Mouse (Mus musculus): ENCODE results near the gene Cldn13. TPM values are rescaled to one million over a fixed set of nuclear protein-coding genes. Genes with fewer than 3 reads are reported as not detected.
A peak's percentile ranks its signal among the peaks of the same experiment; 100 is the strongest.
"Not testable (repeated sequence)": the region's sequence is repeated elsewhere in the genome, so short reads cannot be mapped to it uniquely, and the experiment has no call there.

The Cldn13 gene
- total RNA-seq, 2 experiments from 2014 or later: 2.9 to 7.8 TPM

DNA sequence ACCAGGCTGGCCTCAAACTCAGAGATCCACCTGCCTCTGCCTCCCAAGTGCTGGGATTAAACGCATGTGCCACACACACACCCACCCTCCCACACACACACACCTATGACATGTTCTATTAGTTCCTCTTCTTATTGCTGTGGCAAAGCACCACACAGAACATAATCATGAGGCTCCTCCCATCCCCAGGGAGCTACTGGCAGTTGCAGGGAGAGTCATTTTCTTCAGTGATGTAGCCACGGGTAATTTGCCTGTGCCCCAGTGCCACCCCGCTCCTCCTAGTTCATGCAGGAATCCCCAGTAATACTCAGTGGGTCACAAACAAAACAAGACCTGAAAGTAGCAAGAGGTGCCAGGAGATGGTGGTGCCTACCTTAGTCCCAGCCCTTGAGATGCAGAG lies 19.3 kb upstream of the Cldn13 start:
- no peak for ATAC-seq (ENCODE audit: poor library complexity, severe bottlenecking)

DNA sequence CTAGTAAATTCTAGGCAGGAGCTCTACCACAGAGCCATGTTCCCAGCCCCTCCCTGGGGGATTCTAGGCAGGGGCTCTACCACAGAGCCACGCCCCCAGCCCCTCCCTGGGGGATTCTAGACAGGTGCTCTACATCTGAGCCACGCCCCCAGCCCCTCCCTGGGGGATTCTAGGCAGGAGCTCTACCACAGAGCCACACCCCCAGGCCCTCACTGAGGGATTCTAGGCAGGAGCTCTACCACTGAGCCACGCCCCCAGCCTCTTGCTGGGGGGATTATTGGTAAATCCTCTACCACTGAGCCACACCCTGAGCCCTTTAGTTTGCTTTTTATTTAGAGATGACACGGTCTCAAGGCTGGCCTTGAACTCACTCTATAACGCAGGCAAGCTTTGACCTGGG lies 18.4 kb upstream of the Cldn13 start:
- not testable (repeated sequence) for ATAC-seq (ENCODE audit: poor library complexity, severe bottlenecking)

DNA sequence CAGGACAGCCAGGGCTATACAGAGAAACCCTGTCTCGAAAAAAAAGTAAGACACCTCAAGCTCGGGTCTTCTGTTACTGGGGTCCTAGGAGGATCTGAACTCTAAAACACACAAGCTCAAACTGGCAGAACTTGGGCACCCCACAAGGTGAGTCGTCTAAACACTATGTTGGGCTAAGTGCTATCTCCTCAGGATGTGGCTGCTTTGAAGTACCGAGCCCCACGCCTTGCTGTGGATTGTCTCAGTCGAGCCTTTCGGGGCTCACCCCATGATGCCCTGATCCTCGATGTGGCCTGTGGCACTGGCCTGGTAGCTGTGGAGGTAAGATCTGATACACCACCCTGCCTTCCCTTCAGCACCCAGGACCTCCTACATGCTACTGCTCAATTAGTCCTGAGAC lies 18.0 kb upstream of the Cldn13 start:
- 0 out of 2 replicates have a peak, but pooled peaks have one; percentile 21 for ATAC-seq (ENCODE audit: poor library complexity, severe bottlenecking)

DNA sequence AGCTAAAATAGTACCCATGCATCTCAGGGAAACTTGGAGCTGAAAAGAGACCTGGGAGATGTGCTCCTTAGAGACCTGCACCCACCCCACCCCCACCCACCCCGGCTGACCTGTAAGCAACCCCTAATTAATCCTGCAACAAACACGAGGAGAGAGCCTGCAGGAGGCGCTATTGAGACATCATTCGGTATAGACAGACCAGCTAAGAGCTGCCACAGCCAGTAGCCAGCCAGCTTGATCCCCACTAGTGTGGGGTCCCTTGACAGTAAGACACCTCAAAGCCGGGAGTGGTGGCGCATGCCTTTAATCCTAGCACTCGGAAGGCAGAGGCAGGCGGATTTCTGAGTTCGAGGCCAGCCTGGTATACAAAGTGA lies 17.6 kb upstream of the Cldn13 start:
- peak; percentile 50 for ATAC-seq (ENCODE audit: poor library complexity, severe bottlenecking)

DNA sequence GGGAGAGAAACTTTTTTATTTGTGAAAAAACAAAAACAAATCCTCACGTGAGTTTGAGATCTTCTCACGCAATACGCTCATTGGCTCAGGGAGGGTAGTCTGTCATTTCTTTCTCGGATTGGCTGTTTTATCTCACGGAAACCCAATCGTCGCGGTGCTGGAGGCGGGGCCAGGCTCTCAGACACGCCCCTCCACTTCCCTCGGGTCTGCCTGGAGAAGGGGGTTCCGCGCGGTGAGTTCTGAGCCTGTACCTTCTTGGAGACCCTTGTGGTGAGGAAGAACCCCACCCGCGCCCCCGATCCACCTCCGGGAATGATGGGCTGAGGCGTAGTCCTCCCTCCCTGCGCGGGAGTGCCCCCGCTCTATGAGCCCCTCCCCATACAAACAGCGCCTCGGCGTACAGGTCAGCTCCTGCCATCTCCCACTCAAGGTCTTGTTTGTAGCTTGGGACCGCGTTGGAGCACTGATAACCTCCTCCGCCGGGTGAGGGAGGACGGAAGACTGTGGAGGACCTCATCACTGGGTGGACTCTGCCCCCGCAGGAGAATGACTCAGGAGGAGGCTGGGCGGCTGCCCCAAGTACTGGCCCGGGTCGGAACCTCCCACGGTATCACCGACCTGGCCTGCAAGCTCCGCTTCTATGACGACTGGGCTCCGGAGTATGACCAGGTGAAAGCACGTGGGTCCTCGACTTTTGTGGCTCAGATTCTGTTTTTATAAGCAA lies 17.0 kb upstream of the Cldn13 start, which contains the start of gene Mettl27:
Gene Mettl27, plus strand, starts transcription at position 190 of the 724 bp plus-strand sequence.
- ATAC-seq (ENCODE audit: poor library complexity, severe bottlenecking): peak; percentile 96

DNA sequence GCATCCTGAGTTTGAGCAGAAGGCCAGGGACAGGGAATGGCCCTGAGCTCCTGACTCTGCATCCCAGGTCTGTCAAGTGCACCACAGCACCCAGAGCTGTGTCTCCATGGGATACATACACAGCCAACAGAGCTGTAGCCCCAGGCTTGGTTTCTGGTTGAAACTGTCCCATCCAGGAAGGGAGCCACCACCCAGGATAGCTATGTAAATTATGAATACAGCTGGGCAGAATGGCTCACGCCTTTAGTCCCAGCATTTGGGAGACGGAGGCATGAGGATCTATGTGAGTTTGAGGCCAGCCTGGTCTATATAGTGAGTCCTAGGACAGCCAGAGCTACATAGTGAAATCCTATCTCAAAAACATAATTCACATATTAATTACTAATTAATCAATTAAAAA lies 14.7 kb upstream of the Cldn13 start:
- no peak for ATAC-seq (ENCODE audit: poor library complexity, severe bottlenecking)

DNA sequence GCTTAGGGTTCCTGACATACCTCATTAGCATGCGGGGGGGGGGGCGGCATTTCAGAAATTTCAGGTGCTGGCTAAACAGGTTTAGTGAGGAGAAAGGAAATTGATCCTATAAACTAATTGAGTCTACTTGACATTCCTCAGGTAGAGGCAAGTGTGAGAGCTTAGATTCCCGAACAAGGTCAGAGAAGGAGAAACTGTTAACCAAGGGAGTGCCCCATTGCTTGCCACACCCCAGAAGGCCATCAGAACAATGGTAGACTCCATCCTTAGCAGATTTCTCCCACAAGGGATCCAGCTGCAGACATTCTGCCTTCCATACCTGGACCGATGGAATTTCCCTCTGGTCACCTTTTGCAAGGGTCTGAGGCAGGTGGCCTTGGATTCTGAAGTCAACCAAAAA lies 11.4 kb upstream of the Cldn13 start:
- ATAC-seq (ENCODE audit: poor library complexity, severe bottlenecking): no peak

DNA sequence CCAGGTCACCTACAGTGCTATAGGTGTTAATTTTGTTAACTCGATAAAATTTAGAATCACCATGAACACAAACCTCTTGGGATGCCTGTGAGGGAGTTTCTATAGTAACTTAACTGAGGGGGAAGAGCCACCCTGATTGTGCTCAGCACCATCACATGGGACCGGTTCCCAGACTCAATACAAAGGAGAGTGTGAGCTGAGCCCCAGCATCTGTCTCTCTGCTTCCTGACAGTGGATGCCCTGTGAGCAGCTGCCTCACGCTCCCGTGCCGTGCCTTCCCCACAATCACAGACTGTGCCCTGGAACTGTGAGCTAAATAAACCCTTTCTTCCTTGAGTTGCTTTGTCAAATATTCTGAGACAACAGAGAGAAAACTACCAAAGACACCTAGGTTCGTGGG lies 7.8 kb upstream of the Cldn13 start:
- no peak for ATAC-seq (ENCODE audit: poor library complexity, severe bottlenecking)

DNA sequence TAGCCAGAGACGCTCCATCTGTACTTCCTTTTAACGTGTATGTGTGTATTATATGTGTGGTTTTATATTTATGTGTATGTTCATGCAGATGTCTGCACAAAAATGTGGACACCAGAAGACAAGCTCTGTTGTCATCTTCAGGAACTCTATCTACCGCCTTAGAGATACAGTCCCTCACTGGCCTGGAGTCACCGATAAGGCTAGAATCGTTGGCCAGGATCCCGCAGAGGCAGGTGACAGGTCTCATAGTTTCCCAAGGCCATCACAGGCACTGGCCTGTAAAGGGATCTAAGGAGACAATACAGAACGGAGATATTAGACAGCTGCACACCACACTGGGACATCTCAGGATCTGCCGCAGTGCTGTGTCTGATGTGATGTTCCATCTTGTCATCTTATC lies 5.8 kb upstream of the Cldn13 start:
- ATAC-seq (ENCODE audit: poor library complexity, severe bottlenecking): no peak

DNA sequence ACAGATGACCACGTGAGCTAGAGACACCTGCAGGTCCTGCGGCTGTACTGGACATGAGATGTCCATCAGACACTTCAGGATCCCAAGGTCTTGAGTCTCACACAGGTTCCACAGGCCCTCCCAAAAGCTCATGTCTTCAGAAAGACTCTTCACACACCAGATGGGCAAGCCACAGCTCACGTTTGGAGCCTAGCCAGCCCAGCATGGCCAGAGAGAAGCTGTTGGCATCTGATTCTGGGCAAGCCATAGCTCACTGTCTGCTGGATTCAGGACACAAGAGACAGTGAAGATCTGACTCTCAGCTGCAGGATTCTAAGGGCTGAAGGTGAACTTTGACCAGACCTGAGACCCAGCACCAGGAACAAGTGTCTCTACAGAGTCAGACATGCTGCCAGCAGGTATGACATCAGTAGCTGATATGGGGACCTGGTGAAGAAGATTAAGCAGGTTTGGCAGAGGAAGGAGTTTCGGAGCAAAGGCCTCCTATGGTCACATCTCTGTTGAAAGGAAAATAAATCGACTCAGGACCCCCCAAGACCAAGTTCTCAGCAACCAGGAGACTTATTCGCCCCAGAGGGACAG lies 4.9 kb upstream of the Cldn13 start:
- no peak for ATAC-seq (ENCODE audit: poor library complexity, severe bottlenecking)

DNA sequence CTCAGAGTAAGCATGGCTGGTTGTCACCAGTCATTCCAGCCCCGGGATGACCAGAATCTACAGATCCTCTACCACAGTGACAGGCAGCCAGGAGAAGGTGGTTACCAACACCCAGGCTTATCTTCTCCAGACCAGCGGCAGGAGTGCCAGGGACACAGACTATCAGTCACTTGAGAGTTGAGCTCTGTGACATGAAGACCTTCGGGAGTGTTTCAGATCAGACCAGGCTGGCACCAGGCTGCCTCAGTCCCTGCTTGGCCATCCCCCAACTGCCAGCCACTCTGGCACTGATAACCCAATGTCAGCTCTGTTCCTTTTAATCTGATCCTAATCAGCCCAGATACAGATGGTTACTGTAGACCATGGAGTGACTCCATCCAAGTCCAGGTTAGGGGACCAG lies 3.8 kb upstream of the Cldn13 start:
- ATAC-seq (ENCODE audit: poor library complexity, severe bottlenecking): peak; percentile 52

DNA sequence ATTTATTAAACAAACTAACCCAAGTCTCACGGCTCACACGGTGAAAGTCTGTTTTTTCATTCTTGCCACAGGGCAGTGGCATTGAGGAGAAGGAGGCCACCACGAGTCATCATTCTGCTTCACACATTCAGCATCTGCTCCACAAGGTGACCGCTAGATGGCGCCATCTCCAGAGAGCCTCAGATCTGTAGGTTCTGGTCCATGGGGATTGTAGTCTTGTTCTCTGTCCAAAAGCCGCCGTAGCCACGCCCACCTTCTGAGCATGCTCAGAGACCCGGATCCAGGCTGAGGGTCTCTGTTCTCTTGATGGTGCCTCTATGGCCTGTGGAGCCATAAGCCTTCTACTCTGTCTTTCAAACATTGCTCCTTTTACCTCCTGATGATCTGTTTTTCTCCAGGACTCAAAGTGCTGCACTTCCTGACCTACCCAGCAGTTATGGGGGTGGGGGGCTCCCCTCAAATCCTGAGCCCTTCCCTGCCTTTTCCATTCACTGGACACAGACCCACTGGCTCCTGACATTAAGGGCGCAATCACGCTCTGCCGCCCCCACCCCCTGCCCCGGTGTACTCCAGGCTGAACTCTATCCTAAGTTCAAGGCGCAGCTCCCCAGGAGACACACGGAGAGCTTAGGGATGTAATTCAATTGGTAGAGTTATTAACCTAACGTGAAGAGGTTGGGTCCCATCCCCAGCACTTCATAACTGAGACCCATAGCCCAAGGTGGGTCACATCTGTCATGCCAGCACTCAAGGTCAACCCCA lies 2.9 kb upstream of the Cldn13 start:
- peak; percentile 53 for ATAC-seq (ENCODE audit: poor library complexity, severe bottlenecking)

DNA sequence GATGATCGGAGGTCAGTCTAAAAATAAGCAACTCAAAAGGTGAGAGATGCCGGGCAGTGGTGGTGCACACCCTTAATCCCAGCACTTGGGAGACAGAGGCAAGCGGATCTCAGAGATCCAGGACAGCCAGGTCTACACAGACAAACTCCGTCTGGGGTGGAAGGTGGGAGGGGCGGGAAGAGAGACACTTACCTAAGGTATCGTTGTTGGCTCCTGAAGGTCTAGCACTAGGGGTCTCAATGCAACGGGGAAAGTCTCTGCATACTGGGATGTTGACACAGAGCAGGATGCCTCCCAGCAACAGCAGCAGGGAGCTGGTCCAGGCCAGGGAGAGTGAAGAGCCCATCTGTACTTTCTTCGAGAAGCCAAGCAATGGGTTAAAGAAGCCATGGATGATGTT lies 816 bp downstream of the Cldn13 start:
- ATAC-seq (ENCODE audit: poor library complexity, severe bottlenecking): no peak

DNA sequence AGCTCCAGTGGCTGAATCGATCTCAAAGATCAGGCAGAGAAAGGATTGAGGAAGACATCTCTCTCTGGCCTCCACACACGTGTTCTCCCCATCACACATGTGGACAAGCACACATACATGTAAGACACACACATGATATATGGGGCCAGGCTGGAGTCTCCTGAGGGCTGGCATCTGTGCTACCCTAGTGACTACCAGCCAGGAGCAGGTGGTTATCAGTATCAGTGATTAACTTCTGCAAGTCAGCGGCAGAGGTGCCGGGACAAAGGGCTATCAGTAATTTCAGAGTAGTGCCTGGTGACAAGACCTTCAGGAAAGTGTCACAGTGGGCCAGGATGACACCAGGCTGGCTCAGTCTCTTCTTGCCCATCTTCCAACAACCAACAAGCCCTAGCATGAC lies 1.6 kb downstream of the Cldn13 start:
- peak; percentile 33; the same call in 1 of the 2 replicates for ATAC-seq (ENCODE audit: poor library complexity, severe bottlenecking)

DNA sequence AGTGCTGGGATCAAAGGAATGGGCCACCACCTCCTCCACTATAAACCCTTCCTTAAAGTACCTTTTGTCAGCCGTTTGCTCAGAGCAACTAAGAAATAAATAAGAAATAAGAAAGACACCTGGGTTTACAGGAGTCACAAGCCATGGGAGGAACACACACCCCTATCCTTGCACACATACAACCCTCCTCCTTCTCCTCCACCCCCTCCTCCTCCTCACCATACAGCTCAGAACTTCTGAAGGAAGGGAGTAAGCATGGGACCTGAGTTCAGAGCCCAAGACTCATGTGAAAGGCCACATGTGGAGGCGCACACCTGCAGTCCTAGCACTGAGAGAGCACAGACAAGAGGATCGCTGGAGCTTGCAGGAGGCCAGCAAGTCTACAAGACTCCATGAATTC lies 2.0 kb downstream of the Cldn13 start:
- ATAC-seq (ENCODE audit: poor library complexity, severe bottlenecking): no peak

DNA sequence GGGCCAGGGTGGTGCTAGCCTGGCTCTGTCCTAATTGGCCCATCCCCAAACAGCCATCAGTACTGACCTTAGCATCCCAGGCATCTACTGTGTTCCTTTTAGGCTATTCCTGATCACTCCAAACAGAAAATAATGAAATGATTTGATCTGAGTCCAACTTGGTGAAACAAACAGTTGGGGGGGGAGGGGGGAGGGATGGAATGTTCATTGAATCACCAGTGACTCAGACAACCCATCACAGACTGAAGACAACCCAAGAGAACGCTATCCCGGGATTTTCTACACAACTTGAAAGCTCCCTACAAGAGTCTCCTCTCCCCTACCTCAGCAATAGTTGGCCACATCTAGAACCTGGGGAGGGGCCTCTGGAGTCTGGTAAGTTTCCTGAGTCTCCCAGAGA lies 3.4 kb downstream of the Cldn13 start:
- ATAC-seq (ENCODE audit: poor library complexity, severe bottlenecking): no peak

DNA sequence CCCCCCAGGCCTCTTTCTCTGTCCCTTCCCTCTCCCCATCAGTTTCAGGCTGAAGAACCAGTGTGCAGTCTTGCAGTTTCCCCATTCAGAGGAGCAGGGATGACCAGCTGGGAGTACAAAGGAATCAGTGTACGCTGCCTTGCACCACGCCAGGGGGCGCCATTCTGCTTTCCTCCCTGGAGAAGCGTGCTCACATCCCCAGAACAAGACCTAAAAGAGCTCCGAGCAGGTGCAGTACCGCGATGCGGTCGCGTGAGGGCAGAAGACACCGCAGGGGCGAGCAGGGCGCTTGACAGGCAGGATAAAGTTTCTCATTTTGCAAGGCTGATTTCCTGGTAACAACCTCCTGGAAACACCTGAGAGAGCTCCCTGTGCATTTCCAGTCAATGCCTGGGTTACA lies 8.2 kb downstream of the Cldn13 start:
- peak; percentile 81 for ATAC-seq (ENCODE audit: poor library complexity, severe bottlenecking)

DNA sequence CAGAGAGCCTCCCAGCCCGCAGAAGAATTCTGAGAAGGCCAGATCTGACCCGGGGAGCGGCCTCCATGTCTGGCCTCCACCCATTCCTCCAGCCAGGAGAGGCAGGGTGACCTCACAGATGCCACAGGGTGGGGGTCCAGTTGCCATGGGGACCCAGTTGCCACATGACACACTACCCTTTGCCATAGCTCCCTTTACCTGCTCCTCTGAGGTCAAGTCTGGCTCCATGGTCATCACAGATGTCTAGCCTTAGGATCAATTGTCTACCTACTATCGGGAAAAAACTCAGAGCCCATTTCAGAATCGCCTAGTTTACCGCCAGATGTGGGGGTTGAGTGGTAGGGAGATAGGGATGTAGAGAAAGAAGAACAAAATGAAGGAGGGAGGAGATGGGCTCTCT lies 8.7 kb downstream of the Cldn13 start, which contains the start of gene Tmem270:
Gene Tmem270, minus strand, starts transcription at position 101 of the 400 bp plus-strand sequence.
- no peak for ATAC-seq (ENCODE audit: poor library complexity, severe bottlenecking)

DNA sequence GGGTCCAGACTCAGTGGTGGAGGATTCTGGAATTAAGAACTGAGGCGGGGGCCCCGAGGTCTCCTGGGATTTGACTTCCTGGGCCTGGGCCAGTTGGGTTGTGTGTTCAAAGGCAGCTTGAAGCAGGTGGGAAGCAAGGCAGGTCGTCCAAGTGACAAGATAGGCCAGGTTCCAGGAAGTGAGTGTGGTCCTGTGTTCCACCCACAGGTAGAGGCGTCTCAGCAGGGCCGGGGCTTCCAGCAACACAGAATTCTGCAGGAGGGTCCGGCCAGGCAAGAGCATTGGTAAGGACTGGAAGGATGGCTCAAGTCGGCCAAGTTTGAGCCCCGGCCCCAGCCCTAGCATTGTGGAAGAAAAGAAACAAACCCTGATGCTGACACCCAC lies 13.7 kb downstream of the Cldn13 start:
- no peak for ATAC-seq (ENCODE audit: poor library complexity, severe bottlenecking)

DNA sequence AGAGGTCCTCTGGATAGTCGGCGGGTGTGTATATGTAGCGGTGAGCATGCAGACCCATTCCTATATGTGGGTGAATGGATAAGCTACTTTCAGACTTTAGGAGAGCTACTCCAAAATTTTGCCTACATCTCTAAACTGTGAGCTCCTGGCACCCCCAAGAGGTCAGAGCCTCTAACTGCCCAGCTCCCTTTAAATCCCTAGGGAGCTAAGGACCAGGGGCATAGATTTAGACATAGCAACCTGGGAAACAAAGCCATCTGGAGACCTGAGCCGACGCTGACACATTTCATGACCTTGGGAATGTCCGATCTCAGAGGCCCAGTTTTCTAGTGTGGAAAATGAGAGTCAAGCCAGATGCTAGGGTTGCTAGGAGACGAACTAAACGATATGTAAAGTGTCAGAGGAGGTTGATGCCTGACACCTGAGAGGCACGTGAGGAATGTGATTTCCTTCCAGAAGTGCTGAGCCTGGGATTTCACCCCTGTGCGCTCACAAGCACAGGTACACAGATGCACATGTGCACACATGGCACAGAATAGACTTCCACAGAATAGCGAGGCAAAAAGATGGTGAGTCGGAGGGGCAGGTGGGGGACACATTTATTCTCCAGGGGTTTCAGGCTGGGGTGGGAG lies 14.2 kb downstream of the Cldn13 start:
- no peak for ATAC-seq (ENCODE audit: poor library complexity, severe bottlenecking)

DNA sequence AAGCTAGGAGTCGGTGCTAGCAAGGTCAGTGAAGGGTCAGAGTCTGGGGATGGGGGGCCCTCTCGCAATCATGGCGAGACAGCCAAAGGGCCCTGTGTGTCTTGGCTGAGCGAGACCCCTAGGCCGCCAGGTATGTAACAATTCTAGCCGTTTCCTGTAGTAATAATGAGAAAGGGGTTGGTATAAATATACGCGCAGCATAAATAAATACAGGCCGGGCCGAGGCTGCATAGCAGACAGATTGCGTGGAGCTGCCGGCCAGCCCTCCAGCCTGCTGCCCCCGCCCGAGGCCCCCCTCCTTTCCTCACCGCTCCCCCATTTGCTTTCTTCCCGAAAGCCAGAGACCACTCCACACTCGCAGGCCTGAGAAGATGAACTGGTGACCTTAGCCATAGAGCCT lies 17.7 kb downstream of the Cldn13 start:
- no peak for ATAC-seq (ENCODE audit: poor library complexity, severe bottlenecking)

Measured in megakaryocyte, adult 5-6 weeks (primary cell).